Mouse (Mus musculus): ENCODE results near the gene Secisbp2.

DNA sequence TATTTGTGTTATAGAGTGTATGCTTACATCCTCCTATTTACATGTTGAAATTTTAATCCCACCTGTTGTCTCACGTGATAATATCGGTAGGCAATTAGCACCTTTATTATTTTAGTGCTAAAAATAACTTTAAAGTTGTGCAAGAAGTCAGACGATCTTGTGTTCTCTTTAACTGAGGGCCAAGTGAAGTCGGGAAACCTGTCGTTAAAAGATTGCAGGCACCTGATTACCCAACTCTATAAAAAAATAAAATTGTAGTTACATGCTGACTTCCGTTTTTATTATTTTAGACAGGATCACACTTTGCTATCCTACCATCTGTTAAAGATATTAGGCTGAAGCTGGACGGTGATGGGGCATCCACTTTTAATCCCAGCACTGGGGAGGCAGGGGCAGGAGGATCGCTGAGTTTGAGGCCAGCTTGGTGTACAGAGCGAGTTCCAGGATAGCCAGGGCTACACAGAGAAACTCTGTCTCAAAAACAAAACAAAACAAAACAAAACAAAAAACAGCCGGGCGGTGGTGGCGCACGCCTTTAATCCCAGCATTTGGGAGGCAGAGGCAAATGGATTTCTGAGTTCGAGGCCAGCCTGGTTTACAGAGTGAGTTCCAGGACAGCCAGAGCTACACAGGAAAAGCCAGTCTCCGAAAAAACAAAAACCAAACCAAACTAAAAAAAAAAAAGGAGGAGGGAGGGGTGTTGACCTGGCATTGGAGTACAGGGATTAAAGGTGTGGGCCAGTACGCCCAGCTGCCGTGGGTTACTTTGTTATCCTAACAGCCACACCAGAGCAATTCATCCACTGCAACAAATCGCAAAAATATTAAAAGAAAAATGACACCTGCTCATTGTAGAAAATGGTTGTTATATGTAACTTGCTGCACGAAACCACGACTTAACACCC is 7.3 kb upstream of the Secisbp2 start:
- TF ChIP-seq POLR2A (IDR thresholded peaks at IDR 0.05; ENCODE audit: low read depth, low read length) (no peak), CTCF (IDR thresholded peaks at IDR 0.05; ENCODE audit: borderline replicate concordance, insufficient read depth, low read length) (no peak)
